26 mouse cellular contexts compared by ENCODE assay signal in genomic region chr6:6745394-6745793, GRCm38 (mm10).
DNase-seq lines count a peak whose midpoint lies in the region; ATAC-seq and TF ChIP-seq lines count a peak whose summit lies in the region.
"Had no signal": no experiment of that assay in that cellular context is flagged by ENCODE, and none has a peak within 500 bp of the region (broad histone marks: within the 10 kb centered on the region; RNA-seq: fewer than 3 reads in every experiment).

No protein-coding gene starts in this region.

- no peak for TF ChIP-seq CTCF in kidney, postnatal 0 days (IDR thresholded peaks at IDR 0.05; ENCODE audit: low read depth)
- TF ChIP-seq CTCF in brain, embryonic 14.5 days (IDR thresholded peaks at IDR 0.05; ENCODE audit: borderline replicate concordance, extremely low read depth, insufficient read depth, insufficient read length), result no peak

- H3K4me3 ChIP-seq in embryonic facial prominence, embryonic 14.5 days (ENCODE audit: low read depth, low read length), result no peak overlapping the region
- H3K4me3 ChIP-seq in embryonic facial prominence, embryonic 10.5 days, result no peak overlapping the region
- H3K4me3 ChIP-seq in forebrain, embryonic 14.5 days (ENCODE audit: low read depth, low read length), result no peak overlapping the region
- no peak overlapping the region for H3K4me3 ChIP-seq in forebrain, embryonic 12.5 days (replicated peaks)
- no peak overlapping the region for H3K4me3 ChIP-seq in kidney, postnatal 0 days (replicated peaks; ENCODE audit: low read depth, low read length)
- H3K4me3 ChIP-seq: embryonic facial prominence, embryonic 12.5 days; embryonic facial prominence, embryonic 15.5 days; erythroblast, embryonic 14.5 days had no signal

- peak; percentile 14 for DNase-seq in embryonic facial prominence, embryonic 14.5 days (ENCODE audit: low spot score)
- no peak for DNase-seq in embryonic facial prominence, embryonic 10.5 days (ENCODE audit: low spot score)
- peak; percentile 63 for DNase-seq in forebrain, embryonic 14.5 days (ENCODE audit: low spot score)
- DNase-seq in kidney, postnatal 0 days (ENCODE audit: low spot score), result peak; percentile 2
- DNase-seq in kidney, adult 8-10 months, result no peak
- peak; percentile 77 for DNase-seq in brain, embryonic 14.5 days (ENCODE audit: low read depth)
- DNase-seq: adrenal gland, adult 8-10 months; adrenal gland, postnatal 14 days; adrenal gland, postnatal 36 days; B cell, adult 2 months; cerebellum, adult 11 months; cerebellum, adult 18-20 months; cerebellum, adult 8-10 months; cerebellum, adult 9-11 months; cerebellum, postnatal 14 days; cerebellum, postnatal 36 days; embryo, embryonic 11 days had no signal

- H3K9me3 ChIP-seq in embryonic facial prominence, embryonic 14.5 days (ENCODE audit: control insufficient read depth, low read length), result no peaks in the 10 kb centered on the region
- no peaks in the 10 kb centered on the region for H3K9me3 ChIP-seq in embryonic facial prominence, embryonic 10.5 days
- H3K9me3 ChIP-seq in forebrain, embryonic 14.5 days (replicated peaks; ENCODE audit: control insufficient read depth, low read length), result no peaks in the 10 kb centered on the region
- no peaks in the 10 kb centered on the region for H3K9me3 ChIP-seq in forebrain, embryonic 12.5 days
- H3K9me3 ChIP-seq in kidney, postnatal 0 days (replicated peaks; ENCODE audit: low read length), result no peaks in the 10 kb centered on the region
- H3K9me3 ChIP-seq: embryonic facial prominence, embryonic 12.5 days; embryonic facial prominence, embryonic 15.5 days; G1E had no signal

- no peak for ATAC-seq in embryonic facial prominence, embryonic 14.5 days (ENCODE audit: low read depth)
- ATAC-seq in forebrain, embryonic 14.5 days, result peak; percentile 74; the same call in 1 of the 2 replicates
- ATAC-seq in forebrain, embryonic 12.5 days (ENCODE audit: low FRiP score), result no peak
- no peak for ATAC-seq in kidney, postnatal 0 days (replicated peaks; ENCODE audit: low FRiP score, low read depth)
- ATAC-seq: activated CD4-positive, CD25-positive, alpha-beta regulatory T cell, adult 4 months; CD4-positive, CD25-positive, alpha-beta regulatory T cell, adult 4 months; Patski had no signal

- H3K4me1 ChIP-seq in embryonic facial prominence, embryonic 14.5 days (ENCODE audit: control insufficient read depth, insufficient read depth, low read length), result no peaks in the 10 kb centered on the region
- H3K4me1 ChIP-seq in embryonic facial prominence, embryonic 10.5 days, result no peaks in the 10 kb centered on the region
- peaks cover 5% of the 10 kb centered on the region; the same call in 1 of the 2 replicates for H3K4me1 ChIP-seq in forebrain, embryonic 14.5 days (ENCODE audit: control insufficient read depth, insufficient read depth, low read length)
- no peaks in the 10 kb centered on the region for H3K4me1 ChIP-seq in forebrain, embryonic 12.5 days
- H3K4me1 ChIP-seq in kidney, postnatal 0 days (replicated peaks; ENCODE audit: insufficient read depth, low read length), result no peaks in the 10 kb centered on the region
- H3K4me1 ChIP-seq: embryonic facial prominence, embryonic 12.5 days; embryonic facial prominence, embryonic 15.5 days had no signal

- no peaks in the 10 kb centered on the region for H3K36me3 ChIP-seq in embryonic facial prominence, embryonic 14.5 days (ENCODE audit: control insufficient read depth, insufficient read depth, low read length)
- H3K36me3 ChIP-seq in embryonic facial prominence, embryonic 10.5 days (replicated peaks), result no peaks in the 10 kb centered on the region
- no peaks in the 10 kb centered on the region for H3K36me3 ChIP-seq in forebrain, embryonic 14.5 days (ENCODE audit: control insufficient read depth, insufficient read depth, low read length)
- H3K36me3 ChIP-seq in forebrain, embryonic 12.5 days (replicated peaks), result no peaks in the 10 kb centered on the region
- no peaks in the 10 kb centered on the region for H3K36me3 ChIP-seq in kidney, postnatal 0 days (ENCODE audit: insufficient read depth, low read length)
- H3K36me3 ChIP-seq: embryonic facial prominence, embryonic 12.5 days; embryonic facial prominence, embryonic 15.5 days; G1E had no signal

- H3K9ac ChIP-seq in embryonic facial prominence, embryonic 14.5 days (ENCODE audit: low read depth, low read length), result no peak overlapping the region
- H3K9ac ChIP-seq in forebrain, embryonic 14.5 days (ENCODE audit: low read length), result no peak overlapping the region
- H3K9ac ChIP-seq in forebrain, embryonic 12.5 days, result no peak overlapping the region
- no peak overlapping the region for H3K9ac ChIP-seq in kidney, postnatal 0 days (ENCODE audit: low read depth, low read length)
- H3K9ac ChIP-seq: embryonic facial prominence, embryonic 12.5 days; embryonic facial prominence, embryonic 15.5 days had no signal

- no peak for TF ChIP-seq POLR2A in brain, embryonic 14.5 days (IDR thresholded peaks at IDR 0.05; ENCODE audit: borderline replicate concordance, extremely low read depth, insufficient read depth, insufficient read length, poor library complexity, severe bottlenecking)

- H3K4me2 ChIP-seq in embryonic facial prominence, embryonic 14.5 days (ENCODE audit: low read depth, low read length), result no peak overlapping the region
- H3K4me2 ChIP-seq in forebrain, embryonic 14.5 days (ENCODE audit: low read length), result no peak overlapping the region
- H3K4me2 ChIP-seq in forebrain, embryonic 12.5 days, result no peak overlapping the region
- H3K4me2 ChIP-seq in kidney, postnatal 0 days (ENCODE audit: low read length), result no peak overlapping the region
- H3K4me2 ChIP-seq: embryonic facial prominence, embryonic 12.5 days; embryonic facial prominence, embryonic 15.5 days had no signal

- 61% methylated on average over 3 of the region's 3 CpGs for WGBS in embryonic facial prominence, embryonic 14.5 days
- WGBS in embryonic facial prominence, embryonic 10.5 days, result 76% methylated on average over 3 of the region's 3 CpGs
- WGBS in forebrain, embryonic 14.5 days, result 26% methylated on average over 3 of the region's 3 CpGs
- 61% methylated on average over 3 of the region's 3 CpGs for WGBS in forebrain, embryonic 12.5 days
- WGBS in kidney, postnatal 0 days, result 44% methylated on average over 3 of the region's 3 CpGs

- H3K27me3 ChIP-seq in embryonic facial prominence, embryonic 14.5 days (replicated peaks; ENCODE audit: control insufficient read depth, insufficient read depth, low read length), result no peaks in the 10 kb centered on the region
- no peaks in the 10 kb centered on the region for H3K27me3 ChIP-seq in embryonic facial prominence, embryonic 10.5 days (replicated peaks; ENCODE audit: low read depth, poor library complexity, severe bottlenecking)
- H3K27me3 ChIP-seq in forebrain, embryonic 14.5 days (replicated peaks; ENCODE audit: control insufficient read depth, insufficient read depth, low read length), result no peaks in the 10 kb centered on the region
- no peaks in the 10 kb centered on the region for H3K27me3 ChIP-seq in forebrain, embryonic 12.5 days
- H3K27me3 ChIP-seq in kidney, postnatal 0 days (ENCODE audit: insufficient read depth, low read length), result no peaks in the 10 kb centered on the region
- H3K27me3 ChIP-seq: CH12.LX; embryonic facial prominence, embryonic 12.5 days; embryonic facial prominence, embryonic 15.5 days; Patski had no signal

- no peak overlapping the region for H3K27ac ChIP-seq in embryonic facial prominence, embryonic 14.5 days (replicated peaks; ENCODE audit: low read depth, low read length)
- no peak overlapping the region for H3K27ac ChIP-seq in embryonic facial prominence, embryonic 10.5 days (replicated peaks)
- H3K27ac ChIP-seq in forebrain, embryonic 14.5 days (ENCODE audit: low read depth, low read length), result no peak overlapping the region
- no peak overlapping the region for H3K27ac ChIP-seq in forebrain, embryonic 12.5 days
- H3K27ac ChIP-seq in kidney, postnatal 0 days, result no peak overlapping the region
- H3K27ac ChIP-seq: embryonic facial prominence, embryonic 12.5 days; embryonic facial prominence, embryonic 15.5 days had no signal

Comparison
In these comparisons a context has a peak if more than half of its experiments do, and no peak if none do; other contexts are left out.
1. DNase-seq: peak in embryonic facial prominence, embryonic 14.5 days (single experiment), forebrain, embryonic 14.5 days (single experiment), kidney, postnatal 0 days (single experiment) and brain, embryonic 14.5 days (single experiment); none in embryonic facial prominence, embryonic 10.5 days (single experiment) and kidney, adult 8-10 months (0 of 2).